ENCODE assay signal across 30 mouse cellular contexts in genomic region chr9:7502051-7502450, GRCm38 (mm10). TPM values are rescaled to one million over a fixed set of nuclear protein-coding genes. Genes with fewer than 3 reads are reported as not detected.
DNase-seq lines count a peak whose midpoint lies in the region; TF ChIP-seq lines count a peak whose summit lies in the region.
"Had no signal": no experiment of that assay in that cellular context is flagged by ENCODE, and none has a peak within 500 bp of the region (broad histone marks: within the 10 kb centered on the region; RNA-seq: fewer than 3 reads in every experiment).

Mmp10 (plus strand) TSS chr9:7502352.

- TF ChIP-seq EP300 in CH12.LX (IDR thresholded peaks at IDR 0.05; ENCODE audit: low read length) = no peak

- no peak for TF ChIP-seq RAD21 in CH12.LX (IDR thresholded peaks at IDR 0.05; ENCODE audit: low read depth, low read length)

- dilution Hi-C loops in CH12.LX (cut with MboI; ENCODE audit: extremely low pct_ligation_motif_present, extremely low pct_unique_long_range_greater_than_20kb, low sequenced_read_pairs) = no loop called here

- no peaks in the 10 kb centered on the region for H3K27me3 ChIP-seq in CH12.LX (replicated peaks)
- H3K27me3 ChIP-seq: embryonic facial prominence, embryonic 12.5 days; embryonic facial prominence, embryonic 15.5 days; heart, embryonic 12.5 days; heart, embryonic 15.5 days had no signal

- peaks cover 2% of the 10 kb centered on the region for H3K9me3 ChIP-seq in CH12.LX (replicated peaks; ENCODE audit: low read length)
- H3K9me3 ChIP-seq: embryonic facial prominence, embryonic 12.5 days; embryonic facial prominence, embryonic 15.5 days; G1E; heart, embryonic 12.5 days; heart, embryonic 15.5 days had no signal

- H3K9ac ChIP-seq in CH12.LX (ENCODE audit: insufficient read depth, low read depth) = no peak within 1 kb of the TSS
- H3K9ac ChIP-seq: embryonic facial prominence, embryonic 12.5 days; embryonic facial prominence, embryonic 15.5 days; forebrain, postnatal 0 days; heart, embryonic 12.5 days; heart, embryonic 15.5 days; hindbrain, embryonic 14.5 days had no signal

- no peak within 1 kb of the TSS for H3K27ac ChIP-seq in CH12.LX (ENCODE audit: insufficient read depth, low read depth)
- H3K27ac ChIP-seq in gastrocnemius, adult 2 months = no peak within 1 kb of the TSS
- H3K27ac ChIP-seq: embryonic facial prominence, embryonic 12.5 days; embryonic facial prominence, embryonic 15.5 days; heart, embryonic 15.5 days; hindbrain, embryonic 14.5 days; hindbrain, postnatal 0 days had no signal

- DNase-seq in 3134 (ENCODE audit: extremely low read depth, insufficient read length, low spot score) (peak; percentile 14), CH12.LX (ENCODE audit: extremely low read depth) (no peak)
- peak; percentile 14 for DNase-seq in induced T-regulatory cell, adult 2 months (ENCODE audit: low read depth)
- DNase-seq in ovary, postnatal 36 days (ENCODE audit: low spot score) = no peak
- no peak for DNase-seq in gastrocnemius, adult 2 months
- DNase-seq in kidney, postnatal 14 days = no peak
- DNase-seq: adrenal gland, adult 8-10 months; adrenal gland, postnatal 36 days; cerebellum, adult 18-20 months; cerebellum, adult 9-10 months; cerebellum, postnatal 14 days; forebrain, postnatal 0 days; gastrocnemius, postnatal 25 days; heart, adult 18-20 months; heart, postnatal 10 days; heart, postnatal 4 days had no signal

- no peak for TF ChIP-seq CTCF in CH12.LX (conservative IDR thresholded peaks at IDR 0.05 in 1 of 2, IDR thresholded peaks at IDR 0.05 in 1 of 2; ENCODE audit: low read depth in 2 of 2, low read length in 2 of 2)
- no peak for TF ChIP-seq CTCF in gastrocnemius, adult 2 months (IDR thresholded peaks at IDR 0.05)

- no peaks in the 10 kb centered on the region for H3K79me2 ChIP-seq in CH12.LX (replicated peaks; ENCODE audit: control insufficient read depth, extremely low read depth, insufficient read depth, poor library complexity, severe bottlenecking)

- in situ Hi-C loops in CH12.LX (cut with MboI; ENCODE audit: low pct_ligation_motif_present, low pct_unique_long_range_greater_than_20kb, low sequenced_read_pairs) = no loop called here

- peaks cover 9 to 40% of the 10 kb centered on the region in 2 experiments; a peak in 3 of 4 replicates for H3K4me1 ChIP-seq in CH12.LX (ENCODE audit: control insufficient read depth in 1 of 2, insufficient read depth in 2 of 2)
- H3K4me1 ChIP-seq: embryonic facial prominence, embryonic 12.5 days; embryonic facial prominence, embryonic 15.5 days; heart, embryonic 12.5 days; heart, embryonic 15.5 days had no signal

- H3K4me2 ChIP-seq in CH12.LX (ENCODE audit: insufficient read depth, low read depth, poor library complexity, severe bottlenecking) = no peak within 1 kb of the TSS
- H3K4me2 ChIP-seq: embryonic facial prominence, embryonic 12.5 days; embryonic facial prominence, embryonic 15.5 days; heart, embryonic 12.5 days; heart, embryonic 15.5 days; hindbrain, embryonic 14.5 days had no signal

- no peak within 1 kb of the TSS for H3K4me3 ChIP-seq in CH12.LX (replicated peaks in 1 of 3; ENCODE audit: low read depth in 2 of 3, low read length in 2 of 3, poor library complexity in 1 of 3)
- no peak within 1 kb of the TSS for H3K4me3 ChIP-seq in gastrocnemius, adult 2 months
- H3K4me3 ChIP-seq: embryonic facial prominence, embryonic 12.5 days; embryonic facial prominence, embryonic 15.5 days; heart, embryonic 12.5 days; heart, embryonic 15.5 days had no signal

- intact Hi-C loops in gastrocnemius, adult 2 months (cut with DNase I) = no loop called here

- no peak for TF ChIP-seq POLR2A in CH12.LX (IDR thresholded peaks at IDR 0.05; ENCODE audit: low read depth, low read length)

- H3K36me3 ChIP-seq in CH12.LX (replicated peaks in 1 of 2; ENCODE audit: control insufficient read depth in 1 of 2, insufficient read depth in 1 of 2, low read length in 1 of 2) = no peaks in the 10 kb centered on the region
- H3K36me3 ChIP-seq: embryonic facial prominence, embryonic 12.5 days; embryonic facial prominence, embryonic 15.5 days; G1E; heart, embryonic 12.5 days; heart, embryonic 15.5 days had no signal

TF ChIP-seq in CH12.LX, 34 proteins besides CTCF, POLR2A, EP300 and RAD21:
- TF ChIP-seq JUN (IDR thresholded peaks at IDR 0.05; ENCODE audit: insufficient read depth, low read depth, low read length) (no peak), MEF2A (IDR thresholded peaks at IDR 0.05; ENCODE audit: borderline replicate concordance, low read depth, low read length) (peak; percentile 56; the same call in 1 of the 2 replicates), ETS1 (conservative IDR thresholded peaks at IDR 0.05; ENCODE audit: low read depth, low read length) (0 out of 2 replicates have a peak, but pooled peaks have one; percentile 15), PAX5 (IDR thresholded peaks at IDR 0.05; ENCODE audit: low read length) (no peak), MAX (IDR thresholded peaks at IDR 0.05; ENCODE audit: low read length) (no peak), BHLHE40 (IDR thresholded peaks at IDR 0.05; ENCODE audit: low read depth, low read length) (no peak)

RNA-seq across cellular contexts. Expression of gene Mmp10, which starts in this region (rescaled TPM):
- total RNA-seq in CH12.LX (2012; rRNA removed) (1.9 and 3.1 TPM in 2 replicates), CH12.LX (2014; rRNA removed) (4.2 TPM in 2 replicates)
- polyA plus RNA-seq in CH12.LX (2012; ENCODE audit: insufficient read length, low read depth) = 1.4 and 1.5 TPM in 2 replicates
- total RNA-seq in gastrocnemius, adult 2 months (2021) = not detected
- total RNA-seq: adrenal gland, adult 8-10 months; adrenal gland, postnatal 36 days; common myeloid progenitor, adult 5-6 weeks; forebrain, postnatal 0 days; gastrocnemius, adult 8-10 months; gastrocnemius, postnatal 25 days; heart, adult 18-20 months; heart, postnatal 10 days; heart, postnatal 4 days; hindbrain, postnatal 0 days had no signal
- polyA plus RNA-seq: embryonic facial prominence, embryonic 12.5 days; embryonic facial prominence, embryonic 15.5 days; forebrain, embryonic 11.5 days; forebrain, embryonic 14.5 days; forebrain, postnatal 0 days; frontal cortex, adult 2 months; G1E; gonadal fat pad, adult 2 months; heart, embryonic 12.5 days; heart, embryonic 15.5 days; hindbrain, embryonic 11.5 days; hindbrain, embryonic 14.5 days; hindbrain, postnatal 0 days had no signal

Comparison
In these comparisons a context has a peak if more than half of its experiments do, and no peak if none do; other contexts are left out.
1. DNase-seq: peak in 3134 (single experiment) and induced T-regulatory cell, adult 2 months (single experiment); none in CH12.LX (single experiment), ovary, postnatal 36 days (single experiment), gastrocnemius, adult 2 months (single experiment) and kidney, postnatal 14 days (single experiment).